Mouse (Mus musculus) hindbrain, embryonic 14.5 days (tissue): Measurements from ENCODE around the gene Cyp2d22. TPM values are rescaled to one million over a fixed set of nuclear protein-coding genes. Genes with fewer than 3 reads are reported as not detected.
"Not testable (repeated sequence)": the region's sequence is repeated elsewhere in the genome, so short reads cannot be mapped to it uniquely, and the experiment has no call there.

ENCODE experiments used
- ATAC-seq: fragments of 200-750 bp; cut with Nextera tagmentation; 2 replicates; pipeline ENCODE4 v1.8.0; 2017; ENCODE audit warnings: moderate number of reproducible peaks, mild to moderate bottlenecking, moderate TSS enrichment, moderate library complexity; ENCODE audit not compliant: low FRiP score
- DNase-seq: peaks from one replicate; pipeline ENCODE4 v3.0.0-alpha.2; 2015; ENCODE audit warnings: low spot score
- H3K27ac ChIP-seq: fragments of 300-500 bp; sonication (generic); 2 replicates; pipeline ENCODE4 v1.5.1; 2014; ENCODE audit warnings: mild to moderate bottlenecking, moderate library complexity
- H3K27me3 ChIP-seq: fragments of 300-500 bp; sonication (generic); 2 replicates; pipeline ENCODE4 v1.6.1; 2014; ENCODE audit warnings: mild to moderate bottlenecking, low read length, mixed read lengths; ENCODE audit not compliant: control insufficient read depth, insufficient read depth
- H3K36me3 ChIP-seq: fragments of 300-500 bp; sonication (generic); replicated peaks from 2 replicates; pipeline ENCODE4 v1.6.1; 2014; ENCODE audit not compliant: control insufficient read depth, insufficient read depth
- H3K4me1 ChIP-seq: fragments of 300-500 bp; sonication (generic); replicated peaks from 2 replicates; pipeline ENCODE4 v1.6.1; 2014; ENCODE audit warnings: antibody characterized with exemption, low read length, mixed read lengths; ENCODE audit not compliant: control insufficient read depth, insufficient read depth
- H3K4me2 ChIP-seq: fragments of 300-500 bp; sonication (generic); replicated peaks from 2 replicates; pipeline ENCODE4 v1.6.1; 2014; ENCODE audit warnings: mild to moderate bottlenecking, moderate library complexity
- H3K4me3 ChIP-seq: fragments of 300-500 bp; sonication (generic); replicated peaks from 2 replicates; pipeline ENCODE4 v1.5.1; 2014; ENCODE audit warnings: mild to moderate bottlenecking, low read length
- H3K9ac ChIP-seq: fragments of 300-500 bp; sonication (generic); 2 replicates; pipeline ENCODE4 v1.6.1; 2014
- H3K9me3 ChIP-seq: fragments of 300-500 bp; sonication (generic); 2 replicates; pipeline ENCODE4 v1.6.1; 2016; ENCODE audit warnings: low read length; ENCODE audit not compliant: control insufficient read depth
- WGBS: fragments of 180-500 bp; shearing (Covaris S2); extraction: QIAGEN DNeasy Blood & Tissue Kit; methylation state at CpG from one replicate; pipeline ENCODE4 v1.1.7; 2014; 5-methylcytosine and 5-hydroxymethylcytosine counted together
- polyA plus RNA-seq: library from polyadenylated mRNA; unstranded; fragments of >200 nt; fragmentation: Nextera tagmentation; extraction: Ambion mirVana; gene quantifications from 2 replicates; pipeline ENCODE4 v1.2.1, GENCODE M21; 2014

Cyp2d22 gene
- polyA plus RNA-seq, 1 experiment from 2014 or later = 2.5 TPM

- Histone ChIP-seq H3K27me3 (no peaks in the 10 kb centered on the region), H3K27ac (no peak overlapping the region), H3K4me3 (no peak overlapping the region), H3K36me3 (no peaks in the 10 kb centered on the region), H3K4me2 (no peak overlapping the region), H3K9me3 (no peaks in the 10 kb centered on the region), H3K4me1 (no peaks in the 10 kb centered on the region), H3K9ac (no peak overlapping the region)
- no peak for DNase-seq
- WGBS = 88% methylated on average over 6 of the region's 6 CpGs
- no peak for ATAC-seq
Observed at GRCm38 (mm10) chr15:82402741-82403140, 22.7 kb upstream of the Cyp2d22 start.

GRCm38 (mm10) chr15:82402106-82402505, 22.0 kb upstream of the Cyp2d22 start:
- H3K4me1 ChIP-seq = no peaks in the 10 kb centered on the region
- no peak overlapping the region for H3K27ac ChIP-seq
- H3K9ac ChIP-seq = no peak overlapping the region
- no peak overlapping the region for H3K4me2 ChIP-seq
- no peaks in the 10 kb centered on the region for H3K36me3 ChIP-seq
- H3K9me3 ChIP-seq = no peaks in the 10 kb centered on the region
- ATAC-seq = no peak
- H3K27me3 ChIP-seq = no peaks in the 10 kb centered on the region
- H3K4me3 ChIP-seq = no peak overlapping the region
- DNase-seq = no peak

- no peaks in the 10 kb centered on the region for H3K9me3 ChIP-seq
- no peak overlapping the region for H3K27ac ChIP-seq
- H3K4me3 ChIP-seq = no peak overlapping the region
- H3K4me2 ChIP-seq = no peak overlapping the region
- H3K4me1 ChIP-seq = no peaks in the 10 kb centered on the region
- no peaks in the 10 kb centered on the region for H3K27me3 ChIP-seq
- no peak for ATAC-seq
- no peak for DNase-seq
- H3K9ac ChIP-seq = no peak overlapping the region
- no peaks in the 10 kb centered on the region for H3K36me3 ChIP-seq
- WGBS = 28% methylated on average over 2 of the region's 2 CpGs
Observed at GRCm38 (mm10) chr15:82401516-82401915, 21.5 kb upstream of the Cyp2d22 start.

- not testable (repeated sequence) for H3K27ac ChIP-seq, H3K4me1 ChIP-seq, H3K36me3 ChIP-seq, H3K27me3 ChIP-seq, H3K9me3 ChIP-seq, H3K9ac ChIP-seq, H3K4me3 ChIP-seq, ATAC-seq, H3K4me2 ChIP-seq, DNase-seq
- WGBS = 91% methylated on average over 3 of the region's 3 CpGs
Observed at GRCm38 (mm10) chr15:82395955-82396354, 15.9 kb upstream of the Cyp2d22 start.

DNA sequence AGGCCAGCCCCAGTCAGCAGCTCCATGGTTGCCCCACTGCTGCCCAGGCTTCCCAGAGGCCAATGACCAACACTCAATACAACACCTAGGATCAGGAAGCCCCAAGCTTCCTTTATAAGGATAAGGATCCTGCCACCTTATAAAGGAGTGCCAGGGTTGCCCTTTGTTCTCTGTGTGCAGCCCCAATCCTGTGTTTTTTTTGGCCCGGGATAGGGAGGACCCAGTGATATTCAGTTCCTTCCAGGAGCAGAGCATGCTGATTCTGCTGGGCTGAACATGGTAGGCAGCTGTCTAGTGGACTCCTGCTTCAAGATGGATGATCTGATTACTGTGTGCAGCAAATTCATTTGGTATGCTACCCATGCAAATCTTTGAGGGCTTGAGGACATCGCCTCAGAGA, 13.9 kb upstream of the Cyp2d22 start, which contains the start of gene Cyp2d11:
Cyp2d11 (minus strand) TSS at position 101 of the 400 bp plus-strand sequence.
- not testable (repeated sequence) for H3K4me2 ChIP-seq

GRCm38 (mm10) chr15:82389916-82390315, 9.9 kb upstream of the Cyp2d22 start:
- not testable (repeated sequence) for DNase-seq, ATAC-seq, H3K9me3 ChIP-seq, H3K4me3 ChIP-seq, H3K27me3 ChIP-seq, H3K27ac ChIP-seq, H3K36me3 ChIP-seq, H3K4me2 ChIP-seq, H3K9ac ChIP-seq, H3K4me1 ChIP-seq
- WGBS = 93% methylated on average over 10 of the region's 10 CpGs

More for the DNA sequence above, 13.9 kb upstream of the Cyp2d22 start, which contains the start of gene Cyp2d11:
- not testable (repeated sequence) for H3K36me3 ChIP-seq, DNase-seq, H3K9ac ChIP-seq, ATAC-seq, H3K4me1 ChIP-seq, H3K9me3 ChIP-seq, H3K27ac ChIP-seq, H3K27me3 ChIP-seq, H3K4me3 ChIP-seq
- 94% methylated on average over 2 of the region's 2 CpGs for WGBS

DNA sequence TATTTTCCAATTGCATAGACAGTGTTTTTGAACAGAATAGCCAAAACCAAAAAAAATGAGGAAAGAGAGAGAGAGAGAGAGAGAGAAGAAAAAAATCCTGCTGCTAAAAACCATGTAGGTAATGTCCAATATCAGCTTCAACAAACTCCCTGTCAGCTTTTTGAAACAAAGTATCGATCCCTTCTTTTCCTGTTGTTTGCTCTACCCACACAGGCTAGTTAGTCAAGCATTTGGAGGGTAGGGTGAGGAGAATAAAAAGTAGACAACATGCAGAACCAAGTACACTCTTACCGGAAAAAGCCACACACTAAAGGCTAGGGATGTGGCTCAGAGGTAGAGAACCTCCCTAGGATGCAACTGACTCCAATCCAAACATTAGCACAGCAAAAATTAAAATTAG, 5.7 kb upstream of the Cyp2d22 start:
- no peak overlapping the region for H3K4me2 ChIP-seq
- WGBS = 93% methylated on average over 2 of the region's 2 CpGs
- no peaks in the 10 kb centered on the region for H3K9me3 ChIP-seq
- H3K9ac ChIP-seq = no peak overlapping the region
- DNase-seq (no peak), ATAC-seq (no peak)
- no peak overlapping the region for H3K4me3 ChIP-seq
- H3K36me3 ChIP-seq = no peaks in the 10 kb centered on the region
- H3K27ac ChIP-seq = no peak overlapping the region
- no peaks in the 10 kb centered on the region for H3K4me1 ChIP-seq
- no peaks in the 10 kb centered on the region for H3K27me3 ChIP-seq

DNA sequence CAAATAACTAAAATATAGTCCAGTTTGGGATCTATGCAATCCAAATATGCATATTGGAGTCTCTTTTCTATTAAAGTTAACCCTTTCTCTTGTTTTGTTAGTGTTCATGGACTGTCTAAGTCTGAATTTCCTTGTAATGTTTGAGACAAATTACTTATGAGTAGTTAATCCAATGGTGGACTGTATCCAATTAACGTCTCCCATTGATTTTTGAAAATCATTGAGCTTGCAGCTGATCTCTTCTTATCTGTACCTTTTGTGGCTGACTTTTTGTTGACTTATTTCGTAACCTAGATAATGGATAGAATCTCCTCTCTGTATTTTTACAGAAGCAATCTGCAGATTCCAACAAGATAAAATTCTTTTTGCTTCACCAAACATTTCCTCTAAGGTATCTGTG, 2.4 kb upstream of the Cyp2d22 start:
- Histone ChIP-seq H3K4me2 (no peak overlapping the region), H3K27ac (no peak overlapping the region), H3K9ac (no peak overlapping the region), H3K4me1 (0 out of 2 replicates have a peak, but pooled peaks cover 4% of the 10 kb centered on the region), H3K4me3 (no peak overlapping the region), H3K9me3 (no peaks in the 10 kb centered on the region), H3K36me3 (no peaks in the 10 kb centered on the region), H3K27me3 (no peaks in the 10 kb centered on the region)
- ATAC-seq (no peak), DNase-seq (no peak)
- whole genome bisulfite sequencing = 92% methylated on average over 2 of the region's 2 CpGs

DNA sequence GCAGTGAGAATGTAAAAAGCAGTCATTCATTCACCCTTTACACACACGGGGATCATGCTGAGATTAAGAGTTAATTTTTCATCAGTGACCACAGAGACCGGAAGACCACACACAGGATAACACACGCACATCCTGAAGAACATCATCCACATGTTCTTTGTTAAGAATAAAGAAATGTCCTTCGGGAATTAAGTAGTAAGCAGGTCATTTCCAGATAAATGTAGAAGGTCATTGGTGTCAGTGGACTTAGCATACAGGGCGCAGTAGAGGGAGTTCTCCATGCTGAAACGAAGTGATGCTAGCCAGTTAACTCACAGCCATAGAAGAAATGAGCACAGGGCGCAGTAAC, 628 bp upstream of the Cyp2d22 start:
- Histone ChIP-seq H3K36me3 (no peaks in the 10 kb centered on the region), H3K4me3 (peak overlapping the region; percentile 30), H3K27me3 (no peaks in the 10 kb centered on the region), H3K27ac (no peak overlapping the region), H3K9ac (peak overlapping the region; percentile 44), H3K4me2 (peak overlapping the region; percentile 58), H3K9me3 (no peaks in the 10 kb centered on the region), H3K4me1 (0 out of 2 replicates have a peak, but pooled peaks cover 4% of the 10 kb centered on the region)
- ATAC-seq = no peak
- DNase-seq = no peak
- 31% methylated on average over 7 of the region's 7 CpGs for WGBS

- H3K9me3 ChIP-seq = no peaks in the 10 kb centered on the region
- H3K27ac ChIP-seq = no peak overlapping the region
- H3K27me3 ChIP-seq = no peaks in the 10 kb centered on the region
- DNase-seq (no peak), ATAC-seq (no peak)
- H3K36me3 ChIP-seq = no peaks in the 10 kb centered on the region
- 30% methylated on average over 7 of the region's 7 CpGs for WGBS
- H3K4me1 ChIP-seq = 0 out of 2 replicates have a peak, but pooled peaks cover 4% of the 10 kb centered on the region
- peak overlapping the region; percentile 30 for H3K4me3 ChIP-seq
- H3K9ac ChIP-seq = no peak overlapping the region
- H3K4me2 ChIP-seq = peak overlapping the region; percentile 58
Observed at GRCm38 (mm10) chr15:82379511-82379870, 569 bp downstream of the Cyp2d22 start.
